Mouse (Mus musculus) liver, embryonic 13.5 days (tissue): Measurements from ENCODE around the gene Atp2c2. TPM values are rescaled to one million over a fixed set of nuclear protein-coding genes. Genes with fewer than 3 reads are reported as not detected.
A peak's percentile ranks its signal among the peaks of the same experiment; 100 is the strongest.

Source experiments
- ATAC-seq: fragments of 200-750 bp; cut with Nextera tagmentation; 2 replicates; pipeline ENCODE4 v1.8.0; 2017; ENCODE audit warnings: low read depth, mild to moderate bottlenecking, moderate number of reproducible peaks, moderate library complexity
- DNase-seq: peaks from one replicate; pipeline ENCODE4 v3.0.0; 2022
- H3K27ac ChIP-seq: fragments of 300-500 bp; sonication (generic); 2 replicates; pipeline ENCODE4 v1.5.1; 2015; ENCODE audit warnings: moderate library complexity, mild to moderate bottlenecking, inconsistent platforms
- H3K27me3 ChIP-seq: fragments of 300-500 bp; sonication (generic); 2 replicates; pipeline ENCODE4 v1.6.1; 2015; ENCODE audit warnings: mild to moderate bottlenecking, inconsistent platforms
- H3K36me3 ChIP-seq: fragments of 300-500 bp; sonication (generic); 2 replicates; pipeline ENCODE4 v1.6.1; 2015; ENCODE audit warnings: mild to moderate bottlenecking, inconsistent platforms
- H3K4me1 ChIP-seq: fragments of 300-500 bp; sonication (generic); replicated peaks from 2 replicates; pipeline ENCODE4 v1.6.1; 2015; ENCODE audit warnings: inconsistent platforms
- H3K4me2 ChIP-seq: fragments of 300-500 bp; sonication (generic); 2 replicates; pipeline ENCODE4 v1.6.1; 2015; ENCODE audit warnings: inconsistent platforms, mild to moderate bottlenecking, moderate library complexity
- H3K4me3 ChIP-seq: fragments of 300-500 bp; sonication (generic); replicated peaks from 2 replicates; pipeline ENCODE4 v1.5.1; 2015; ENCODE audit warnings: mild to moderate bottlenecking, inconsistent platforms
- H3K9ac ChIP-seq: fragments of 300-500 bp; sonication (generic); 2 replicates; pipeline ENCODE4 v1.6.1; 2015; ENCODE audit warnings: mild to moderate bottlenecking, inconsistent platforms
- H3K9me3 ChIP-seq: fragments of 300-500 bp; sonication (generic); replicated peaks from 2 replicates; pipeline ENCODE4 v1.6.1; 2016; ENCODE audit warnings: inconsistent platforms
- WGBS: fragments of 180-500 bp; shearing (Covaris S2); methylation state at CpG from one replicate; pipeline ENCODE4 v1.1.7; 2015; ENCODE audit not compliant: insufficient replicate concordance; 5-methylcytosine and 5-hydroxymethylcytosine counted together
- polyA plus RNA-seq: library from polyadenylated mRNA; unstranded; fragments of >200 nt; fragmentation: Nextera tagmentation; extraction: Ambion mirVana; gene quantifications from 2 replicates; pipeline ENCODE4 v1.2.1, GENCODE M21; 2015

The Atp2c2 gene
- 0.07 and 0.20 TPM in 2 replicates for polyA plus RNA-seq

- ATAC-seq (no peak), DNase-seq (no peak)
- no peak within 1 kb of the TSS; the same call in 1 of the 2 replicates for H3K4me3 ChIP-seq
- peaks cover 76% of the 10 kb centered on the region for H3K27me3 ChIP-seq
- H3K36me3 ChIP-seq = no peaks in the 10 kb centered on the region
- H3K9me3 ChIP-seq = no peaks in the 10 kb centered on the region
- H3K27ac ChIP-seq = no peak within 1 kb of the TSS
- no peak within 1 kb of the TSS for H3K9ac ChIP-seq
- 5% methylated on average over 26 of the region's 26 CpGs for WGBS
- H3K4me1 ChIP-seq = peaks cover 17% of the 10 kb centered on the region
- peak within 1 kb of the TSS; percentile 45 for H3K4me2 ChIP-seq
Observed at GRCm38 (mm10) chr8:119699549-119700134, at the start of gene Atp2c2. TSS of gene Atp2c2 (plus strand) at chr8:119700009.

- 59% methylated on average over 2 of the region's 2 CpGs for WGBS
- H3K4me1 ChIP-seq = no peaks in the 10 kb centered on the region
- DNase-seq (no peak), ATAC-seq (no peak)
- H3K9ac ChIP-seq = no peak overlapping the region
- no peaks in the 10 kb centered on the region for H3K27me3 ChIP-seq
- H3K4me2 ChIP-seq = no peak overlapping the region
- H3K27ac ChIP-seq = no peak overlapping the region
- no peaks in the 10 kb centered on the region for H3K36me3 ChIP-seq
- H3K4me3 ChIP-seq = no peak overlapping the region
- H3K9me3 ChIP-seq = 0 out of 2 replicates have a peak, but pooled peaks cover under 1% of the 10 kb centered on the region
Observed at GRCm38 (mm10) chr8:119651324-119651723, 48.5 kb upstream of the Atp2c2 start.

- ATAC-seq (no peak), DNase-seq (no peak)
- peaks cover 9% of the 10 kb centered on the region; the same call in 1 of the 2 replicates for H3K4me1 ChIP-seq
- no peak overlapping the region for H3K27ac ChIP-seq
- H3K9ac ChIP-seq = no peak overlapping the region
- WGBS = 42% methylated on average over 5 of the region's 5 CpGs
- H3K4me3 ChIP-seq = no peak overlapping the region
- H3K9me3 ChIP-seq = no peaks in the 10 kb centered on the region
- H3K4me2 ChIP-seq = no peak overlapping the region
- H3K27me3 ChIP-seq = no peaks in the 10 kb centered on the region
- no peaks in the 10 kb centered on the region for H3K36me3 ChIP-seq
Observed at GRCm38 (mm10) chr8:119656709-119657464, 42.9 kb upstream of the Atp2c2 start.

GRCm38 (mm10) chr8:119661081-119661480 is 38.7 kb upstream of the Atp2c2 start:
- Histone ChIP-seq H3K4me1 (peaks cover 9% of the 10 kb centered on the region; the same call in 1 of the 2 replicates), H3K9me3 (no peaks in the 10 kb centered on the region), H3K27ac (no peak overlapping the region), H3K36me3 (no peaks in the 10 kb centered on the region), H3K4me2 (no peak overlapping the region), H3K27me3 (peaks cover 7% of the 10 kb centered on the region), H3K4me3 (no peak overlapping the region), H3K9ac (no peak overlapping the region)
- peak; percentile 50; the same call in 1 of the 2 replicates for ATAC-seq
- 33% methylated on average over 9 of the region's 9 CpGs for WGBS
- no peak for DNase-seq

- DNase-seq (no peak), ATAC-seq (no peak)
- Histone ChIP-seq H3K27me3 (peaks cover 16% of the 10 kb centered on the region), H3K27ac (no peak overlapping the region), H3K4me2 (no peak overlapping the region), H3K9ac (no peak overlapping the region), H3K36me3 (no peaks in the 10 kb centered on the region), H3K4me3 (no peak overlapping the region), H3K4me1 (peaks cover 9% of the 10 kb centered on the region; the same call in 1 of the 2 replicates), H3K9me3 (no peaks in the 10 kb centered on the region)
- WGBS = 48% methylated on average over 6 of the region's 6 CpGs
Observed at GRCm38 (mm10) chr8:119661892-119662291, 37.9 kb upstream of the Atp2c2 start.

DNA sequence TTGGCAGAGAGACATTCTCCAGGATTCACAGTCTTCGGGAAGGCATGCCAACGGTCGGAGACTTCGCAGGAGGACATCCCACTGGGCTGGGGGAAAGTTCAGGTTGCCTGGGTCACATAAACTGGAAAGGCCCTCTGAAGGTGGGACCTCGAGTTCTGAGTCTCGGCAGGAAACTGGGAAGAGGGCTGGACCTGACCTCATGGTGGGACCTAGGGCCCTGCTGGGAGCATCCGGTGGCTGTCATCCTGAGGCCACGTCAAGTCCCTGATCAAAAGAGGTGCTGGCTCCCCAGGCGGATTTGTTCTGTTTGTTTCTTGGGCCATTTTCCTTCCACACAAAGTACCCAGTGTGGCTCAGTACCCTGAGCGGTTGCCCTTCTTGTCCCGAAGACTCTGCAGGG is 36.4 kb upstream of the Atp2c2 start:
- Histone ChIP-seq H3K9me3 (no peaks in the 10 kb centered on the region), H3K27me3 (peaks cover 29% of the 10 kb centered on the region), H3K9ac (no peak overlapping the region), H3K4me3 (no peak overlapping the region), H3K4me2 (no peak overlapping the region), H3K4me1 (peaks cover 9% of the 10 kb centered on the region; the same call in 1 of the 2 replicates), H3K36me3 (no peaks in the 10 kb centered on the region), H3K27ac (no peak overlapping the region)
- ATAC-seq (no peak), DNase-seq (no peak)
- WGBS = 58% methylated on average over 11 of the region's 11 CpGs

DNA sequence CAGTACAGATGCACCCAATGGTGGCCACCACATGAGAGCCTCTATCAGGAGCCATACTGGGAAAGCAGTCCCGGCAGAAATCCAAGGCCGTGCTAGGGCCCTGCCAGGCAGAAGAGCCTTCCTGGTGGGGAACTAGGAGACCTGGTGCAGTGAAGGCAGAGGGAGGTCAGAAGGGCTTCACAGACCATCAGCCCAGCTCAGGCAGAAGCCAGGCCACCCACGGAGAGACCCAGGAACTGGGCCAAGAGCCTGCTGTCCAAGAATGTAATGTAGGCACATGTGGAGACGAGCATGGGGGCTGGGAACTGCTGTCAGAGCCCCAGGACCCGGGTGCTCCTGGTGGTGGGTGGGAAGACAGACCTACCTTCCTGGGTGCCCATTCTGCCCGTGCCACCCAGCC is 34.5 kb upstream of the Atp2c2 start:
- DNase-seq (no peak), ATAC-seq (no peak)
- H3K4me2 ChIP-seq = no peak overlapping the region
- no peaks in the 10 kb centered on the region for H3K36me3 ChIP-seq
- WGBS = 72% methylated on average over 6 of the region's 6 CpGs
- peaks cover 9% of the 10 kb centered on the region; the same call in 1 of the 2 replicates for H3K4me1 ChIP-seq
- no peak overlapping the region for H3K27ac ChIP-seq
- H3K4me3 ChIP-seq = no peak overlapping the region
- H3K9me3 ChIP-seq = no peaks in the 10 kb centered on the region
- H3K9ac ChIP-seq = no peak overlapping the region
- peaks cover 29% of the 10 kb centered on the region for H3K27me3 ChIP-seq

GRCm38 (mm10) chr8:119666219-119666951 is 33.4 kb upstream of the Atp2c2 start, which contains the start of gene Wfdc1:
TSS of gene Wfdc1 (plus strand) at chr8:119666365.
- 16% methylated on average over 14 of the region's 14 CpGs for WGBS
- Histone ChIP-seq H3K9ac (no peak within 1 kb of the TSS), H3K36me3 (no peaks in the 10 kb centered on the region), H3K4me1 (peaks cover 8% of the 10 kb centered on the region; the same call in 1 of the 2 replicates), H3K4me2 (no peak within 1 kb of the TSS), H3K9me3 (no peaks in the 10 kb centered on the region), H3K4me3 (no peak within 1 kb of the TSS), H3K27me3 (peaks cover 29% of the 10 kb centered on the region), H3K27ac (no peak within 1 kb of the TSS)
- ATAC-seq (no peak), DNase-seq (no peak)

- no peak for ATAC-seq
- no peak overlapping the region for H3K4me3 ChIP-seq
Observed at GRCm38 (mm10) chr8:119668447-119668846, 31.4 kb upstream of the Atp2c2 start.

DNA sequence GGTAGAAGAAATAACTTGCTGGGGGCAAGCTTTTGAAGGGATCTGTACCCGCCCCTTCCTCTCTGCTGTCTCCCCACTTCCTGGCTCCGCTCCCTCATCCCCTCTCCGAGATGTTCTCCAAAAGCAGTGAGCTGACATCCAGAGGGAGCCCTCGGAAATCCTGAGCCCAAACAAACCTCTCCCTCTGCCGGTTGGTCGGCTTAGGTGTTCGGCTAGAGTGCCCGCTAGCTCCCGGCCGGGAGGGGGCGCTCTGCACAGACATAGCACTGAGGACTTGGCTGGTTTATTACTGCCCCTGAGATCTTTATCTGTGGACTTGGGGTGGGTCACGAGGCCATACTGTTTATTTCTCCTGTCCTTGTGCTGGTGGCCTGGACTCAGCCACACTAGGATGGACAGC is 30.5 kb upstream of the Atp2c2 start:
- DNase-seq (no peak), ATAC-seq (no peak)
- WGBS = 29% methylated on average over 12 of the region's 12 CpGs
- Histone ChIP-seq H3K27ac (no peak overlapping the region), H3K9me3 (no peaks in the 10 kb centered on the region), H3K4me3 (no peak overlapping the region), H3K4me1 (peaks cover 6% of the 10 kb centered on the region; the same call in 1 of the 2 replicates), H3K27me3 (peaks cover 29% of the 10 kb centered on the region), H3K9ac (no peak overlapping the region), H3K36me3 (no peaks in the 10 kb centered on the region), H3K4me2 (no peak overlapping the region)

More at GRCm38 (mm10) chr8:119668447-119668846, 31.4 kb upstream of the Atp2c2 start:
- DNase-seq = no peak
- WGBS = 61% methylated on average over 9 of the region's 9 CpGs
- no peak overlapping the region for H3K4me2 ChIP-seq
- H3K27ac ChIP-seq = no peak overlapping the region
- H3K4me1 ChIP-seq = peaks cover 6% of the 10 kb centered on the region; the same call in 1 of the 2 replicates
- peaks cover 29% of the 10 kb centered on the region for H3K27me3 ChIP-seq
- H3K9ac ChIP-seq = no peak overlapping the region
- H3K9me3 ChIP-seq = no peaks in the 10 kb centered on the region
- no peaks in the 10 kb centered on the region for H3K36me3 ChIP-seq
